Mouse (Mus musculus) stomach, postnatal 0 days (tissue): ENCODE results near the gene C530008M17Rik.

ENCODE experiments used
- CTCF ChIP-seq: IDR thresholded peaks from 2 replicates; pipeline ENCODE4 v1.5.1; 2016; ENCODE audit warnings: antibody characterized with exemption, low read depth, mild to moderate bottlenecking, moderate library complexity
- EP300 ChIP-seq: optimal IDR thresholded peaks from 2 replicates; pipeline ENCODE3; 2016; ENCODE audit warnings: antibody characterized with exemption

GRCm38 (mm10) chr5:76868693-76869286, 212.5 kb downstream of the C530008M17Rik start:
- no peak for TF ChIP-seq CTCF
- no peak for TF ChIP-seq EP300
